Mouse (Mus musculus): ENCODE results near the gene Col18a1.

Gene Col18a1

DNA sequence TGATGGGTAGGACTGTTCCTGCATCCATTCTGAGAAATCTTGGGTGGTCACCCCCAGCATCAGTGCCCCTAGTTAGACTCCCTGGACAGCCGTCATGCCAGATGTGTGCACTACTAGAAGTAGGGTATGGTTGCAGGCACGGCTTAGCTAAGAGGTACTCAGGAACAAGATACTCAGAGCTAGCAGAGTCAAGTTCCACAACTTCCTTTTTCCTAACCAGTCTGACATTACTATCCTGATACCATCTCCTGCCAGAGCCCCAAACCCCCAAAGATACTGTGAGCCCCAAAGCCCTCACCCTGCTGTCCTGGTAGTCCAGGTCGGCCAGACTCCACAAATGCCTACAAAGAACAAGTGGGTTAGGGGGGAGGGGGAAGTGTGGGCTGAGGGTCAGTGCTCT, 102.1 kb downstream of the Col18a1 start:
- in situ Hi-C loops (cut with MseI, MboI) = no loop called here

DNA sequence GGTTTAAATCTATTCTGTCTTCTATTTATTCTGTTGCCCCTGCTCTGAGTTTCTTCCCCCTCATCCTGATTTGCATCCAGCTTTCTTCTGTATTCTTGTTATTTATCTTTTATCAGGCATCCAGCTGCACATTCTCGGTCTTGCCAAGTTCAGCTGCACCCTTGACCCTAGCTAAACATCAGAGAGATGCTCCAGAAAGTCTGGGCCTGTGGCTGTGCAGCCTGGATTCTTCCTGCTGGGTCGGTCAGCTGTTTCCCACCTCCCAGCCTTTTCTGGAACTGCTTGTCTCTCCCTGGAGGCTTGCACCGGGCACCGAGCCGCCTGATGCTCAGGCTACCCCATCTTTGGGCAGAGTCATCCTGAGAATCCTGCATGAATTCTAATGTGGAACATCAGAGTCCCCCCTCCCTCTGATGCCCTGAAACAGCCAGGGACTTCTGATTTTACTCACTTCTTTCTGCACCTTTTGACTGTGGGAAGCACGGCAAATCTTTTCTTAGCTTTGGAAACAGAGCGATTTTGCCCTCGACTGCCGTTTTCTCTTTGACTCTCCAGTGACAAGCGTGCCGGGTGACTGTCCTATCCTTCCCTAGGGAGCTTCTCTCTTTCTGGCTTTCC, 103.8 kb downstream of the Col18a1 start:
- in situ Hi-C loops (cut with MseI, MboI) = no loop called here

DNA sequence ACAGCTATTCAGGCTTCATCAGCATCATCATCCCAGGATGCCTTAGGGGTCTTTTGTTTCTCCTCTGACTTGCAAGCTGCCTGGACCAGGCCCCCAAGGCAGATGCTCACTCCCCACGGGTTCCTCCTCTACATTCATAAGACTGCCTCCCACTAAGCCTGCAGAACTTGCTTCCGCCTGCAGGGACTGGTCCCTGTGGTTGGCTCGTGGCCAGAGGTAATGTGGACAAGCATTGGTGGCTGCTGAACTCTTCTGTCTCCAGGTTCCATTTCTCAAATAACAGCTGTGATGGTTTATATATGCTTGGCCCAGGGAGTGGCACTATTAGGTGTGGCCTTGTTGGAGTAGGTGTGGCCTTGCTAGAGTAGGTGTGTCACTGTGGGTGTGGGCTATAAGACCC, 104.9 kb downstream of the Col18a1 start:
- in situ Hi-C loops (cut with MseI, MboI) = no loop called here

DNA sequence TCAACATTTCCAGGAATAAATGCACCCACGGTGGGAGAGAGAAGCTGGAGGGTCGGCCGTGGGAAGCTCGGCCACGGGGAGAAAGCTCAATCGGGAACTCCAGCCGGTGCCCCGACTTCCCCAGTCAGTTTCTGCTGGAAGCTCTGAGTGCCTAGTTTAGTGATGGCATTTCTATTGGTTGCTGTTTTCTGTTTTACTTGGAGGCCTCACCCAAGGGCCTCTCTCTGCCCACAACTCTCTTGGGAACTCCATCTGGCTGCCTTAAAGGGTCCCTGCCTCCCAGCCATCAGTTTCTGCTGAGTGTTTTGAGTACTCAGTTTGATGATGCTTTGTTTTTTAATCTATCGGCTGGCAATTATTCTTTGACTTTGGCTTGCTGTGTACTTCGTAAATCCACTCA, 109.6 kb downstream of the Col18a1 start:
- in situ Hi-C loops (cut with MseI, MboI) = no loop called here

DNA sequence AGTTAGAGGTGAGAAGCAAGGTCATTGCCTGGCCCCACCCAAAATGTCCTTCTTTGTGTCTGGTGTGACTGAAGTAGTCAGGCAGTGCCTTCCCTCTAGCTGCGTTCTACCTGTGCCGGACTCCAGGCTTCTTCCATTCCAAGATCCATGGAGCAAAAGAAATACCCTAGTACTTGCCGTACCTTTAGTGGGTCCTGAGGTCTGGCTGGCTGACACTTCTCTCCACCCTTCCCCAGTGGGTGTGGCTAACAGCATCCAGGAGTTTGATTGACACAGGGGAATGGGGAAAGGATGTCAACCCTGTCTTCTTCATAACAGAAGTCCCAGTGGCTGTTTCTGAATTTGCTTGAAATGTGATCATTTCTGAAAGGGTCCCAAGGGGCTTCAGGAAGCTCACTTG, 117.7 kb downstream of the Col18a1 start:
- in situ Hi-C loops (cut with MseI, MboI) = no loop called here

DNA sequence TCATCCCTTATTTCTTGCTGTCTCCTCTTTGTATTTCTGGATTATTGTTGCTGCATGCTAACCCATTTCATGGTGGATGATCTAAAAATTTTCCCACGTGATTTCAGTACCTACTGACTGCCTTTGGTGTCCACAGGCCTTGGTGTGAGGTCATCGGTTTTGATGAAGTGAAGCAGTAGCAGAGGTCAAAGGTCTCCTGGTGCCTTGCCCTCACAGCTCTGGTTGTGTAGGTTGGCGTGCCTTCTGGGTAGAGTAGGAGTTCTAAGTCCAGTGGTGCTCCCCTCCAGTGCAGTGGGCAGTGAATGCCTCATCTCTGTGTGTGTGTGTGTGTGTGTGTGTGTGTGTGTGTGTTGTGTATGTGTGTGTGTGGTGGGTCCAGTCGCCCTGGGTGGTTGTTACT, 118.2 kb downstream of the Col18a1 start:
- in situ Hi-C loops (cut with MseI, MboI) = no loop called here

DNA sequence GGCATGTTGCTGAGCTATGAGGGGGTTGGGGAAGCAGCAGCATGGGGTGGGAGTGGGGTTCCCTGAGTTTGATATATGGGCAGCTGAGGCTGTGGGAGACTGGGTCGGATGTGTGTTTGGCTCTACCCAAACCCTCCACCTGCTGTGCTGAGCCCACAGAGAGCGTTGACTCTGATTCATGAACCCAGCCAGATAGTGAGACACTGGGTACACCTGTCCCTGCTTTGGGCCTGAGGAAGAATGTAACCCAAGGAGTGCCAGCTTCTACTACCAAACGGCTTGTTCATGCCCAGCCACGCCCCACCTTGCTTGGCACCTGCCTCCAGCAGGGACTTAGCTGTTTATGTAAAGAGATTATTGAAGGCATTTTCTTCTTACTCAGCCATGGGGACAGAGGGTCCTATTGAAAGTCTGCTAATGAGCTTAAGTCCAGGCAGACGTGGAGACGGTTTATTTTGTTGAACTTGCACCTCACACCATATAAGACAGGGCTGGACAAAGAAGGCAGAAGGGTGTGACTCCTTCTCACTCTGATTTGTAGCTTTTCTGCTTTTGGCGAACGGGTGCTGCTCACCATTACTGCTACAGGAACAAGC, 127.7 kb downstream of the Col18a1 start:
- in situ Hi-C loops (cut with MseI, MboI) = no loop called here

DNA sequence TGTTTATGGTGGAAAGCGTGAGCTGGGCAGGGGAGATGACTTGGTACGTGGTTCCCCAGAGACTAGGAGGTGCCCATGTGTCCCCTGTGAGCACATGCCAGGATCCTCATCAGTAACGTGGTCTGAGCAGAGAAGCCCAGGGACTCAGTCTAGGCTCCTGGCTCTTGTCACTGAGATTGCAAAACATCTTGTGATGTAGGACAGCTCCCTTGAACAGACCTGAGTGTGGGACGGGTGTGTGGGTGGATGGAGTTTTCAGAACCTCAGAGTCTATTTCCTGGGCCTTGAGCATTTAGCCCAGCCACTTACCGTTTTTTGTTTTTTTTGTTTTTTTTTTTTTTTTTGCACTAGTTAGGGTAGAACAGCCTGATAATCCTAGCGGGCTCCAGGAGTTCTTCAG, 130.9 kb downstream of the Col18a1 start:
- in situ Hi-C loops (cut with MseI, MboI) = no loop called here

DNA sequence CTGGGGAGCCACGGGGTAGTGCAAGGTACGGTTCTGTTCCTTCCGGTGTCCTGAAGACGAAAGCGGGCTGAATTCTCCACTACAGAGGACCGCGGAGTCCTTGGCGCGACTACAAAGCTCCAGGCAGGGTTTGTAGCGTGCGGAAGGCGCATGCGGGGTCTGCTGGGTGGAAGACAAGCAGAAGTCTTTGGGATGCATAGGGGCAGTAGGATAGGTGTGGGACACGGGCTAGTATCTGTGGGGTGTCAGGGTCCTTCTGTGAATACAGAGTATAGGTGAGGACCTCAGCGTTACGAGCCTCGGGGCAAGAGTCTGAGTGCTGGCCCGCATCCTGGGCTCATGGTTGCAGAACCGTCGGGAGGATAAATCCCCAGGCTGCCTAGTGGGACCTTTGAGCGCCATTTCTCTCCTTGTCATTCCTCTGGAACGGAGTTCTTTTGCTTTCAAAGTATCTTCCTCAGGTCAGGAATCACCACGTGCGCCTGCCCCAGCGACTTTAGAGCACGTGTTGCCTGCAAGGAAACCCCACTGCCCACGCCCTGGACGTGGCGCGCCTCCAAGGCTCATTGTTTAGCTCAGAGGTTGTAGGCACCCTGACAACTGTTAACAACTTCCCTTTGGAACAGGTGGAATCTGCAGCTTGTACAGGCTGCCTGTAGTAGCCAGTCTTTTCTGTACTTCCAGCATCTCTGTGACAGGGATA, 132.9 kb downstream of the Col18a1 start:
- in situ Hi-C loops (cut with MseI, MboI) = no loop called here

DNA sequence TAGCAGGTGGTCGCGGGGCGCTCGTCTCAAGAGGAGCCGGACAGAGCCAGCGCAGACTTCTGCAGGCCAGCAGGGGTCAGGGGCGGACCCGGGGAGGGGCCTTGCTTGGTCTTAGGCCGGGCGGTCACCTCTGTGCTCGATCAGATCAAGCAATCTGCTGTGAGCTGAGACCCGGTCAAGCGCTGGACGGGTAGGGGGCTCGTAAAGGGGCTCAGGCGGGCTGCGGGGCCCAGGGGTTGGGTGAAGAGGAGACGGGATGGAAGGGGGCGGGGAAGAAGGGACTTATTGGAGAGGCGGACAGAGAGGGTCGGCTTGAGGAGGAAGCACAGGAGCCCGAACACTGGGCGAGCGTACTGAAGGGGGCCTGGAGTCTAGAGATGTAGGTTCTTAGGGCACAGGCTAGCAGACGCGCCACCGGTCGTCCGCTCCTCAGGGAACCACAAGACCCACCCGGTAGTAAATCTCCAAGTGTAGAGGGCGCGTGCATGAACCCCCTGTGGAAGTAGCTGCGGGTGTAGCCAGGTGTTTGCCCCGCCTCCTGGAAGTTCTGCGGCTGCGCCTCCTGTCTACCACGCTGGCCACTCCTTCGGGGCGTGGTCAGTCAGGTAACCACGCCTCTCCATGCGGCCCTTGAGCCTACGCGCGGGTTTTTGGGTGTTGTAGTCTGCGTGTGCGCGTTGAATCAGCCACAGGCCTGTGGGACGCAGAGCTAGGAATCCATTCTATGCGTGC, 133.6 kb downstream of the Col18a1 start:
- in situ Hi-C loops (cut with MseI, MboI) = no loop called here

DNA sequence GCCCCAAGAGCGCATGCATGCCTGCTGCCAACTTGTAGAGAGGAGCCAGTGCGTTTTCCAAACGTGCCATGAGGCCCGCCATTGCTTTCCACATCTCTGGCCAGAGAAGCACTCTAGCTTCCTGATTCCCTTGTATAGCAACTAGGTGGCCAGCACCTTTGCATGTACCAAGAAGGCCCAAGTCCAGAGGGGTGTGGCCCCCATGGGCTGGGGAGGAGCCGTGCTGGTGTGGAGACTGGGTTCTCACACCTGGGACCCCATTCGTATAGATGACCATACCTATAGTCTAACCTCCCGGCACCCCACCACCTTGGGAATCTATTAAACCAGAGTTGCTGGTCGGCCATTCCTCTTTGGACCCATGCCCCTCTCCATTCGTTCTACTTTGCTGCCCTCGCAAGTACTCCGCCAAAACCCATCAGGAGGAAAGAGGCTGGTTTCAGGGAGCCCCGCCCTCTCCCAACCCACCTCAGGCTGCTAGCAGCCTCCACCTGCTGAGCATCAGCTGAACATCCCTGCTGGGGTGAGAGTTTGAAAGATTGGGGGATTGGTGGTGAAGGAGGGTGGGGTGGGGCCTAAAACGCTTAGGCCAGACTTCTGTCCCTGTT, 134.5 kb downstream of the Col18a1 start, which contains the start of gene Slc19a1:
Slc19a1 (plus strand) TSS at position 474 of the 608 bp plus-strand sequence.
- in situ Hi-C loops (cut with MseI, MboI) = no loop called here

DNA sequence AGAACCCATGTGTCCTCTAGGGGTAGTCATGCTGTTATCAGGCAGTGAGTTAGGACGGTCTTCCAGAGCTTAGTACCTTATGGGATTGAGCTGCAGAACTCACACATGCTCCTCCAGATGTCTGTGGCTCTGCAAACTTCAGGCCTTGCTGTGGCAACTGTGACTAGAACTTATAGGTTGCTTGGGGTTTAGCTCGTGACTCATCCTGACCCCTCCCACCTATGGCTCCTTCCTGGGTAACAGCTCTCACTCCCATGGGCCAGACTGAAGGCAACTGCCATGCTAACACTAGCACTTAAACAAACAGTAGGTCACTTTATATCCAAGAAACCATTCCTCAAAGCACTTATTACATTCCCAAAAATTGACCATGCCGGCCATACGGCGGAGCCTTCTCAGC, 135.7 kb downstream of the Col18a1 start:
- in situ Hi-C loops (cut with MseI, MboI) = no loop called here

DNA sequence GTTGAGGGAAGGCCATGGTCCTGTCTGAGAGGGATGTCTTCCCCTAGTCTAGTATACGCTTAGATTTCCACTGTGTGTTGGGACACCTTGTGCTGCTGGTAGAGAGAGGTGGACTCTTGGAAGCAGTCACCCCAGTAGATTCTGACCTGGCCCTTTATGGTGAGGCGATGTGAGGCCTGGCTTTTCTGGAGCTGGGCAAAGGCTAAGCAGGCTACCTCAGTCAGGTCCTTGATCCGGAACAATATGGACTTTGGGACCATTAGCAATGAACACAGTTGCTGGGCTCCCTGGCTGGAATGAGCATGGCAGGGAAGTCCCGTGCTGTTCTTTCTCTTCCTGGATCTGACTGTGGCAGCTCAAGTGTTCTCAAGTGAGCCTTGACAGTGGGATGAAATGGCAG, 136.6 kb downstream of the Col18a1 start:
- in situ Hi-C loops (cut with MseI, MboI) = no loop called here

DNA sequence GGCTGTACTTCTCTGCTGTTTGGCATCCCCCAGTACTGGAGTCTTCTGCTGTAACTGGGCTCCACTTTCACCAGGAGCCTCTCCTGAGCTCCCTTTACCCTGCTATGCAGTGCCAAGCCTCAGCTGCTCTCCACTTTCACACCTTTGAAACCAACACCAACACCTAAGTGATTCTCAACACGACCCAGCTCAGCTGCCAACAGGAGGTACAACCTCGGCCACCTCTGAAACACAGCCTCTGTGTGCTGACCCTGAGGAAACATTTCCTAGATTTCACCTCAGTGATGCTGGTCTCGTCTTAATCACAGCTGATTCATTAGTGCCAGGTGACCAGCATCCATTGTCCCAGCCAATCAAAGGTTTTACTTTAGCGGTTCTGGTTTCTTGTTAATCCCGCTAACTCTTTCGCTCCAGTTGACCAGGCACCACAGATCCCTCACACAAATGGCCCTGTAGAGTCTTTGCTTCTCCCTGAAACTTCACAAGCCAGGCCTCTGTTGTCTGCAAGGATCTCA, 137.5 kb downstream of the Col18a1 start:
- in situ Hi-C loops (cut with MseI, MboI) = no loop called here

DNA sequence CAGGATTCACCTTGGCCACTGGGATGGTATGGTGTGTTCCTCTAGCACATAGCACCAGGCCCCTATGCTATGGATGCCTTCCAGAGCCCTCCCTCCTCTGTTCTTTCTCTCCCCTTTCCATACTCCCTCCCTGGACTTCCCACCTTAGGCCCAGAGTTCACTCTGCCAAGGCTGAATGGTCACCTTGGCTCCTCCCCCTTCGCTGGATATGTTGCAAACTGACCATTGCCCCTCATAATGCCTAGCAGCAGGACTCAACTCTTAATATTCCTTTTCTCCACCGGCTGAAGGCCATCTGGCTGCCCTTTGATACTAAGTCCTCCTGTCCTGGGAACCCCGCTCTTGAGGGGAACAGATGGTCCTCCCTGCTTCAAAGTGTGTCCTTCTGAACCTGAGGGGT, 139.4 kb downstream of the Col18a1 start:
- in situ Hi-C loops (cut with MseI, MboI) = no loop called here

DNA sequence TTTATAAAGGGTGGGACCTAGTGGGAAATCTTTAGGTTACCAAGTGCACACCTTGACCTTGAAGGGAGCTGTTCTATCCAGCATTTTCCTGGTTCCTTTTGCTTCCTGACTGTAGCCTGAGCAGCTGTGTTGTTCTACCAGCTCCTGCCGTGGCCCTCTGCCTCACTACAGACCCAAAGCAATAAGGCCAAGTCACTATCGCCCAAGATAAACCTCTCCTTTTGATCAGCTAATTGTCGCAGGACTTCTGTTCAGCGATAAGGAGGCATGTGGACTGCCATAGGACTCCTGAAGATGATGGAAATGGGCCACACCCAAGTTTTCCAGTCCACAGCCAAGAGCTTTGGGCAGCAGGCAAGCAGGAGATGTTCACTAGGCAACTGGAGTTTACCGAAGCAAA, 142.1 kb downstream of the Col18a1 start:
- in situ Hi-C loops (cut with MseI, MboI) = loop anchor here in 1 of 2 experiments (5.0 kb wide), 1 partner anchor 187 kb away; no protein-coding TSS in a partner anchor

DNA sequence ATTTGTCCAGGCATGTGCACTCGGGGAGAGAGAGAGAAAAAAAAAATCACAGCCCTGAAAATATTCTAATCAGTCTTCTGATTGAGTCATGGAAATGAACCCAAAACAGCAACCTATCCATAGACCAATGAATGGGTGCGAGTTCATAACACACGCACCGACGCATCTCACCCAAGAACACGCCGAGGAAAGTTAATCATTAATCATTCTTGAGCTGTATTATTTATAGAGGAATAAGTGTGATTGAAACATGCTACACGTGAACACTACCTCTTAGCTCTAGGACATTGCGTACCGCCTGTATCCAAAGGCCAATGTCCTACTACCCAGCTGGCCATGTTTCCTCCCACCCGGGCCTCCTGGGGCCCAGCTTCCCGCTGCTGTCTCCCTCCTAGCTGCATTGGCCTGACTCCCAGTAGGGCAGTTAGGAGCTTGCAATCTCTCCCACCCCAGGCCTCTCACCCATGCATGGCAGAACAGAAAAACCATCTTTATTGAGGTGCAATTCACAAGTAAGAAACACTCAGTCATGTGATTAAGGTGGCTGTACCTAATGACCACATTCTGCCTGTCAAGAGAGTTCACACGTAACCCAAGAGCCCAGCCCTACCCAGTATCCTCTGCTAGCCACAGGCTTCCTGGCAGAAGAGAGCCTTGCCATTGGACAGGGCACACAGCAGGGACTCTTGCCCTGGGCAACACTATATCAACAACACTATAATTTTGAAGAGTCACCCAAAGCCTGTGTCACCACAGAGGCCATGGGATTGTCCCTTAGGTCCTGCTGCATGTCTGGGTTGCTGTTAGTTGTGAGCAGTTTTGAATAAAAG, 143.8 kb downstream of the Col18a1 start:
- in situ Hi-C loops (cut with MseI, MboI) = loop anchor here in 1 of 2 experiments (5.0 kb wide), 1 partner anchor 185 kb away; no protein-coding TSS in a partner anchor

DNA sequence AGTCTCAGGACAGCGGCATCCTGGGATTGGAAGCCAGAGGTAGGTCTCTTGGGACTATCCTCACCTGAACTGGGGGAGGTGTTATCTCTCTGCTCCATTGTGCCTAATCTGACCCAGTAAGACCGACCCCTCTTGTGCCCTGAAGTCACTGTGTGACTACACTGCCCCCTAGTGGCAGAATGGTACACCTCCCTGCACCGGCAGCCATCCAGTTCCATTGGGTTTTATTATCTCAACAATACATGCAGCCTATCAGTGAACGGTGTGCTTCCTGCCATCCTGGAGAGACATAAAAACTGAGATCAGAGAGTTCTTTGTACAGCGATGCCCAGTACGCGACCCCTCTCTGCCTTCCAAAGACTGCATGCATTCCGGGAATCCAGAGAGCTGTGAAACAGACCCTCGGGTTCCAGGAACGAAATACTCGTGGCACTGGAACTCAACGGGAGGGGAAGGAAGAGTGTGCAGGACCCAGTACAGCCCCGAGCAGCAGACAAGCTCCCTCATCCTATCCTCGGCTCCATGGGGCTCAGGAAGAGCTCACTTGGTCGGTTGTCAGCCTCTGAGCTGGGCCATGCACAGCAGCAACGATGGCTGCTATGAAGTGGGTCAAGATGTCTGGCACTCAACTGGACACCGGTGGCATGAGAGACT, 144.8 kb downstream of the Col18a1 start:
- in situ Hi-C loops (cut with MseI, MboI) = loop anchor here in 1 of 2 experiments (5.0 kb wide), 1 partner anchor 184 kb away; no protein-coding TSS in a partner anchor

DNA sequence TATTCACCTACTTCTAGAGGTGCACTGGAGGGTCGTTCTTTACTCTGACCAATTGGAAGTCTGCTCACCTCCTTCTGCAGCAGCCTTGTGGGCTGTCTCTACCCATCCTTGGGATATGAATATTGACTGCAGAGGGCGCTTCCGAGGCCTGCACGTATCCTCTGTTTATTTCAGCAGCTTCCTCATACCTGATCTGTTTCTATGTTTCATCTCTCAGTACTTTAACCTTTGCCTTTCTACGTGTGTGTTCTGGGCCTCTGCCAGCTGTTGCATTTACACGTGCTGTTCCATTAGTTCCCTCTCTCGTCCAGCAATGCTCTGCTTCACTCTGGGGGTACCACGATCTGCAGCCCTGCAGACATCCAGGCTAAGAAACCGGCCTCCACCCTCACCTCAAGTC, 148.7 kb downstream of the Col18a1 start:
- in situ Hi-C loops (cut with MseI, MboI) = loop anchor here in 1 of 2 experiments (5.0 kb wide), 1 partner anchor 180 kb away; no protein-coding TSS in a partner anchor

DNA sequence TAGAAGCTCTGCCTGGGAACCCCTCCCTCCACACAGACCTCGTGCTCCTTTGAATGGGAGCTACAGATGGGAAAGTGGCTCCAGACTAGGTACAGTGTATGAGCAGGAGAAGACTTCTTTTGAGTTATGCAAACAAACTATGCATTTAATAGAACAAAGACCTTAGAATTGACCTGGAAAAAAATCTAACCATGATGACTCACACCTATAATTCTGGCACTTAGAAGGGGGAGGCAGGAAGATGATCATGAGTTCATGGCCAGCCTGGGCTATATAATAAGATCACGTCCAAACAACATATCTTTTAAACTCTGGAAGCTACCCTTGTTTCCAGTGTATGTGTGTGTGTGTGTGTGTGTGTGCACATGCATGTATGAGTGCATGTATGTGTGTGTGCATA, 149.3 kb downstream of the Col18a1 start:
- in situ Hi-C loops (cut with MseI, MboI) = loop anchor here in 1 of 2 experiments (5.0 kb wide), 1 partner anchor 180 kb away; no protein-coding TSS in a partner anchor

Measured in mouse trophoblast stem cell (cell line).